Mouse (Mus musculus) testis, adult 2 months (tissue): ENCODE data around the gene Msrb3. TPM values are rescaled to one million over a fixed set of nuclear protein-coding genes. Genes with fewer than 3 reads are reported as not detected.
A peak's percentile ranks its signal among the peaks of the same experiment; 100 is the strongest.

Experiments used
- H3K27ac ChIP-seq: fragments of 200-500 bp; 2 replicates; pipeline ENCODE4 v1.5.1; 2012; ENCODE audit warnings: low read depth, low read length; ENCODE audit not compliant: control insufficient read depth, insufficient read depth
- H3K27me3 ChIP-seq: fragments of 200-500 bp; 2 replicates; pipeline ENCODE4 v1.6.1; 2012; ENCODE audit warnings: mild to moderate bottlenecking, low read length, moderate library complexity; ENCODE audit not compliant: control insufficient read depth, insufficient read depth
- H3K36me3 ChIP-seq: fragments of 200-500 bp; 2 replicates; pipeline ENCODE4 v1.6.1; 2012; ENCODE audit warnings: mild to moderate bottlenecking, low read length; ENCODE audit not compliant: control insufficient read depth, insufficient read depth
- H3K4me1 ChIP-seq: fragments of 200-500 bp; 2 replicates; pipeline ENCODE4 v1.6.1; 2012; ENCODE audit warnings: low read length; ENCODE audit not compliant: control insufficient read depth, insufficient read depth
- H3K4me3 ChIP-seq: fragments of 200-500 bp; 2 replicates; pipeline ENCODE4 v1.5.1; 2012; ENCODE audit warnings: low read depth, mild to moderate bottlenecking, low read length, moderate library complexity, mixed read lengths; ENCODE audit not compliant: control insufficient read depth
- CTCF ChIP-seq: fragments of 200-500 bp; IDR thresholded peaks from 2 replicates; pipeline ENCODE4 v1.5.1; 2012; ENCODE audit warnings: low read depth, mild to moderate bottlenecking, inconsistent platforms, low read length, moderate library complexity; ENCODE audit not compliant: control insufficient read depth, insufficient read depth, insufficient replicate concordance
- POLR2A ChIP-seq: fragments of 200-500 bp; IDR thresholded peaks from 2 replicates; pipeline ENCODE4 v1.6.1; 2012; ENCODE audit warnings: low read depth, mild to moderate bottlenecking, inconsistent platforms, low read length, moderate library complexity; ENCODE audit not compliant: control insufficient read depth
- polyA plus RNA-seq: library from polyadenylated mRNA; depleted of rRNA; stranded (reverse); fragments of >200 nt; gene quantifications from 2 replicates; pipeline ENCODE4 v1.2.3, GENCODE M21; 2012; rRNA removed

Gene Msrb3
- polyA plus RNA-seq: 30.6 and 35.1 TPM in 2 replicates

DNA sequence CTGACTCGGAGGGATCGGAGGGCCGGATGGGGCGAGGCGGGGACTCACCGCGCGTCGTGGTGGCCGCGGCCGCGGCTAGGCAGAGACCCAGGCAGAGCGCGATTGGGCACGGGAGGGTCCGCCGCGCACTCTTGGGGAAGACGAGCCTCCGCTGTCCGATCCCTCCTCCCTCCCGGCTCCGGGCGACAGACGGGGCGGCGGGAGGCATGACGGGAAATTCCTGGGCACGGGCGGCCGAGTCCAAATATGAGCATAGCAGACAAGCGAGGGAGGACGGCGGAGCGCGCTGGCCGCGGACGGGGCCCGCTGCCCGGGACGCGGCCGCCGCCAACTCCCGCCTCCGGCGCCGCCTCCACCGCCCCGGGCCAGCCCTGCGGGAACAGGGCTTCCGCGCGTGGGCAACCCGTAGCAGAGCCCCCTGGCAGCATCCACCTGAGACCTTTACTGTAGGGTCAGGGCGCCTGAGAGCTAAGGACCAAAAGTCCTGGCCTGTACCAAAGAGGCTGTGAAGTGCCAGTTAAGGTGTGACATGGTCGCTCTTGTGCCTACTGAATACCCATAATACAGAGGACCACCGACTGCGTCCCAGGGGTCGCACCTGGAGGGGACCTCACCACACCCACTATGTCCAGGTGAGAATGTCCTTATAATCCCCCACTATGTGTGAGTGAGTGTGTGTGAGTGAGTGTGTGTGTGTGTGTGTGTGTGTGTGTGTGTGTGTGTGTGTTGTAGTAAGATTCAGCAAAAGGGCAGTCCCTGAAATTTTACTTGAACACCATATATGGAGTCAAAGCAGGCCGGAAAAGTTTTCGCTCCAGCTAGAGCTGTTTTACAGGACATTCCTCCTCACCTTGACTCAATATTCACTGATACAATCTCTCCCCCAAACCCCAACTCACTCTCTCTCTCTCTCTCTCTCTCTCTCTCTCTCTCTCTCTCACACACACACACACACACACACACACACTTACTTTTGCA lies at the start of gene Msrb3:
TSS of gene Msrb3 (minus strand) at position 317 of the 978 bp plus-strand sequence.
- H3K27ac ChIP-seq: peak within 1 kb of the TSS; percentile 71
- no peaks in the 10 kb centered on the region; the same call in 1 of the 2 replicates for H3K36me3 ChIP-seq
- peak within 1 kb of the TSS; percentile 92 for H3K4me3 ChIP-seq
- H3K4me1 ChIP-seq: peaks cover 32% of the 10 kb centered on the region
- no peak for TF ChIP-seq CTCF
- TF ChIP-seq POLR2A: peak; percentile 56
- no peaks in the 10 kb centered on the region; the same call in 1 of the 2 replicates for H3K27me3 ChIP-seq

DNA sequence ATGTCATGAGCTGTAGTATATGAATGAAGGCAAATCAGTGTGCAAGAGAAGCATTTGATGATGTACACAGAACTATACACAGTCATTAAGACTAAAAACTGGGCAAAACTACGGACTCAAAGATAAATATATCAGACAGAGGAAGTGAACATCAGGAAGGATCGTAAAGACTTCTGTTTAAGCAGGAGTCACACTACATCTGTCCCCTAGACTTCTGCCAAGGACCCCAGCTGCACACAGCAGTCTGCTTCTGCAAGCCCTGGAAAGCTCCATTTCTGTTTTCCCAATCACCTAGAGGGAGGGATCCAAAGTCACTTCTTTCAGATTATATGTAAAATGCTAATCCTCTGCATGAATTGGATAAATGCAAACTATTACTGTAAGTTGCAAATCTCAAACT lies 49.6 kb upstream of the Msrb3 start:
- Histone ChIP-seq H3K4me1 (no peaks in the 10 kb centered on the region), H3K4me3 (no peak overlapping the region), H3K27ac (no peak overlapping the region), H3K27me3 (no peaks in the 10 kb centered on the region), H3K36me3 (peaks cover 1% of the 10 kb centered on the region; the same call in 1 of the 2 replicates)
- no peak for TF ChIP-seq CTCF
- no peak for TF ChIP-seq POLR2A

GRCm38 (mm10) chr10:120947842-120948241 lies 48.9 kb upstream of the Msrb3 start:
- TF ChIP-seq CTCF: no peak
- no peak for TF ChIP-seq POLR2A
- H3K27ac ChIP-seq: no peak overlapping the region
- H3K36me3 ChIP-seq: peaks cover 1% of the 10 kb centered on the region; the same call in 1 of the 2 replicates
- H3K4me1 ChIP-seq: no peaks in the 10 kb centered on the region
- no peak overlapping the region for H3K4me3 ChIP-seq
- H3K27me3 ChIP-seq: no peaks in the 10 kb centered on the region

DNA sequence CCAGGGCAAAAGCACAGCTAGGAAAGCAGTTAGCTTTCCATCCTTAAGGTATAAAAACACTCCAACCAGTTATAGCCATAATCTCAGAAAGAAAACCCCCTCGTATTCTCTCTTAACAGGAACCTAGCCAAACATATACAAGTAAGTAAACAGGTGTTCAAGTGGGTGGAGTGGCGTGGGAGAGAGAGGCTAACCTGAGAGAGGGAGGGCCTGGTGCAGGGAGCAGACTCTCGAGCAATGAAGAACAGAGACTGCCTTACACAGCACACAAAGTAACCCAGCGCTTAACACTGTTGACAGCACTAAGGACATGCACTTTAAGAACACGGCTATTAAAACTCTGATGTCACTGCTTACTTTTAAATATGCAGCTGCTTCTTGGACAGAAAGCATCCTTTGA lies 47.9 kb upstream of the Msrb3 start:
- Histone ChIP-seq H3K27me3 (no peaks in the 10 kb centered on the region), H3K4me3 (no peak overlapping the region), H3K27ac (no peak overlapping the region), H3K36me3 (peaks cover 1% of the 10 kb centered on the region; the same call in 1 of the 2 replicates), H3K4me1 (no peaks in the 10 kb centered on the region)
- TF ChIP-seq CTCF: no peak

GRCm38 (mm10) chr10:120938904-120939208 lies 40.0 kb upstream of the Msrb3 start:
- H3K27me3 ChIP-seq: no peaks in the 10 kb centered on the region
- no peaks in the 10 kb centered on the region for H3K36me3 ChIP-seq
- no peak overlapping the region for H3K4me3 ChIP-seq
- TF ChIP-seq POLR2A (no peak), CTCF (no peak)
- H3K27ac ChIP-seq: no peak overlapping the region
- no peaks in the 10 kb centered on the region for H3K4me1 ChIP-seq

DNA sequence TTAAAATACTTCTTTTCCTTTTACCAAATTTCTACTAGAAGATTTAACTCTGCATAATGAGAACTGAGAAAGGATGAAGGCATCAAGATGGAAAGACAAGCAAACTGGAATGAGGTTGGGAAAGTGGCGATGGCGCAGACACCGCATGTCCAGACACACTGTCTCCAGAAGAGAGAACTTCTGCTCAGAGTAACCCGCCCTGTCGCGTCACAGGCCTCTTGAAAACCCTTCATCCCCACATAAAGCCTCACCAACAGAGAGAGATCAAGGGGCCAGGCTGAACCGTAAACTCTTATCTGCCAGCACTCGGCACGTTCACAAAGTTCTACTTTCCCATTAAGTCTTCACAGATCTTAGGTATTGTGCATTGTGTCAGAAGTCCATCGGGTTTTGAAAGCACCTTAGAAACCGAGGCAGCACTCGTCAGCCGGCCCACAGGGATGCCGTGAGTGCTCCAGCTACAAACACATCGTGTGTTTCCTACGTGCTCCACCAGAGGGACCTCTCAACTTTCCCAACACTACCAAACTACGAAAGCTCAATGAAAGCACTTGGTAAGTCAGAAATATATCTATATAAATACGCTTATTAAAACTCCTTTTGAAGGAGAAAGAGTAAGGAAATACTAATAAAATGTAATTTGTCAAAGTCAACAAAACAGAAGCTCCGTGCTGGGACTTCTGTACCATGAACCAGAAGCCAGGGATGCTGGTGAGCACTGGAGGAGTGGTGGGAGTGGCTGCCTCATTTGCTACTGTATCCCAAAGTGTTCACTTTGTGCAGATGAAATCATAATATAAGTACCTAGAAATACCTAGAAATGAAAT lies 39.4 kb upstream of the Msrb3 start:
- Histone ChIP-seq H3K4me1 (no peaks in the 10 kb centered on the region), H3K4me3 (no peak overlapping the region), H3K27ac (no peak overlapping the region), H3K36me3 (no peaks in the 10 kb centered on the region), H3K27me3 (no peaks in the 10 kb centered on the region)
- TF ChIP-seq POLR2A: no peak
- TF ChIP-seq CTCF: no peak; the same call in 1 of the 2 replicates

- no peaks in the 10 kb centered on the region for H3K27me3 ChIP-seq
- no peak overlapping the region for H3K27ac ChIP-seq
- no peaks in the 10 kb centered on the region; the same call in 1 of the 2 replicates for H3K4me1 ChIP-seq
- H3K4me3 ChIP-seq: no peak overlapping the region
- H3K36me3 ChIP-seq: peaks cover 3% of the 10 kb centered on the region
- TF ChIP-seq POLR2A: no peak
- no peak for TF ChIP-seq CTCF
Observed at GRCm38 (mm10) chr10:120929536-120929935, 30.6 kb upstream of the Msrb3 start.
